8 mouse cellular contexts compared by ENCODE assay signal in genomic region chr11:61494129-61494997, GRCm38 (mm10). TPM values are rescaled to one million over a fixed set of nuclear protein-coding genes. Genes with fewer than 3 reads are reported as not detected.
A peak's percentile ranks its signal among the peaks of the same experiment; 100 is the strongest.
DNase-seq lines count a peak whose midpoint lies in the region; ATAC-seq and TF ChIP-seq lines count a peak whose summit lies in the region.

Mapk7 (minus strand) TSS chr11:61494406.

- in situ Hi-C loops in Patski (cut with MboI; ENCODE audit: low pct_unique_long_range_greater_than_20kb): no loop called here

- no peaks in the 10 kb centered on the region for H3K27me3 ChIP-seq in Patski
- no peaks in the 10 kb centered on the region for H3K27me3 ChIP-seq in hindbrain, embryonic 12.5 days

- peak; percentile 88 for DNase-seq in Patski (ENCODE audit: low read depth, low spot score)
- peak; percentile 99 for DNase-seq in cerebellum, postnatal 10 days
- DNase-seq in frontal cortex, postnatal 10 days (ENCODE audit: low spot score in 2 of 2): peak; percentile 95 to 96
- DNase-seq in layer of hippocampus, postnatal 36 days: peak; percentile 93 to 95
- DNase-seq in lung, postnatal 36 days: peak; percentile 98
- DNase-seq in retina, postnatal 1 day: peak; percentile 99
- DNase-seq in urinary bladder, adult 18-20 months (ENCODE audit: low spot score in 2 of 2): peak; percentile 88 to 95

- no peaks in the 10 kb centered on the region for H3K9me3 ChIP-seq in hindbrain, embryonic 12.5 days (replicated peaks)

- peak within 1 kb of the TSS; percentile 89 for H3K4me3 ChIP-seq in hindbrain, embryonic 12.5 days

- peak within 1 kb of the TSS; percentile 81 for H3K9ac ChIP-seq in hindbrain, embryonic 12.5 days

- ATAC-seq in Patski: peak; percentile 85
- peak; percentile 96 for ATAC-seq in hindbrain, embryonic 12.5 days (ENCODE audit: low FRiP score)

- CTCF ChIA-PET in Patski (lab: Charles Lee): interaction anchor here (0.6 to 3.2 kb wide), 4 partner anchors 10 to 114 kb away, joined by 3 to 19 read pairs (median 6); partner anchors contain the start of gene B9d1

- WGBS in hindbrain, embryonic 12.5 days: under 1% methylated on average over 55 of the region's 62 CpGs

- TF ChIP-seq CTCF in Patski (IDR thresholded peaks at IDR 0.05): no peak

- peak within 1 kb of the TSS; percentile 90 for H3K27ac ChIP-seq in hindbrain, embryonic 12.5 days

- POLR2A ChIA-PET in Patski (lab: Charles Lee): interaction anchor here (1.0 to 1.3 kb wide), 2 partner anchors 15 to 59 kb away, joined by 3 read pairs; no protein-coding TSS in a partner anchor

- peaks cover 32% of the 10 kb centered on the region for H3K36me3 ChIP-seq in hindbrain, embryonic 12.5 days

- peaks cover 36% of the 10 kb centered on the region for H3K4me1 ChIP-seq in hindbrain, embryonic 12.5 days

- peak within 1 kb of the TSS; percentile 92 for H3K4me2 ChIP-seq in hindbrain, embryonic 12.5 days (replicated peaks)

RNA-seq across cellular contexts. Expression of gene Mapk7, which starts in this region (rescaled TPM):
- 30.1 TPM for polyA plus RNA-seq in Patski (2021)
- 89.0 and 94.9 TPM in 2 replicates for polyA plus RNA-seq in hindbrain, embryonic 12.5 days (2016; fragmentation: Nextera tagmentation; extraction: Ambion mirVana)
- total RNA-seq in layer of hippocampus, postnatal 36 days (2021): 10 to 100 TPM; 28.8 to 33.1 TPM

Comparison
In these comparisons a context has a peak if more than half of its experiments do, and no peak if none do; other contexts are left out.
1. Peak in every context shown above with its lines: DNase-seq, ATAC-seq, H3K4me3 ChIP-seq and H3K27ac ChIP-seq.